Mouse (Mus musculus) E14TG2a.4 (cell line): Measurements from ENCODE around the gene Tescl.

Source experiments
- H3K27me3 ChIP-seq: 2 replicates; pipeline ENCODE4 v1.6.1; 2014; ENCODE audit warnings: low read length, control low read depth; ENCODE audit not compliant: insufficient read depth
- H3K36me3 ChIP-seq: 2 replicates; pipeline ENCODE4 v1.6.1; 2014; ENCODE audit warnings: low read length, control low read depth; ENCODE audit not compliant: insufficient read depth
- H3K4me1 ChIP-seq: replicated peaks from 2 replicates; pipeline ENCODE4 v1.6.1; 2014; ENCODE audit warnings: low read depth, low read length, control low read depth
- H3K4me3 ChIP-seq: replicated peaks from 2 replicates; pipeline ENCODE4 v1.5.1; 2014; ENCODE audit warnings: mild to moderate bottlenecking, low read length
- H3K9me3 ChIP-seq: 2 replicates; pipeline ENCODE4 v1.6.1; 2014; ENCODE audit warnings: low read length, control low read depth
- CTCF ChIP-seq: conservative IDR thresholded peaks from 2 replicates; pipeline ENCODE4 v1.5.1; 2014; ENCODE audit warnings: low read length
- NANOG ChIP-seq: IDR thresholded peaks from 2 replicates; pipeline ENCODE4 v1.6.1; 2014; ENCODE audit warnings: borderline replicate concordance, low read length, mixed read lengths
- POU5F1 ChIP-seq: IDR thresholded peaks from 2 replicates; pipeline ENCODE4 v1.6.1; 2014; ENCODE audit warnings: low read length, borderline replicate concordance

Gene Tescl

GRCm38 (mm10) chr7:24372786-24373185, 39.0 kb upstream of the Tescl start:
- H3K4me1 ChIP-seq, result peaks cover 47% of the 10 kb centered on the region
- H3K9me3 ChIP-seq, result no peaks in the 10 kb centered on the region
- H3K27me3 ChIP-seq, result peaks cover 54% of the 10 kb centered on the region
- TF ChIP-seq POU5F1 (no peak), NANOG (no peak), CTCF (no peak)
- H3K36me3 ChIP-seq, result no peaks in the 10 kb centered on the region
- no peak overlapping the region for H3K4me3 ChIP-seq

- Histone ChIP-seq H3K4me1 (peaks cover 43% of the 10 kb centered on the region), H3K36me3 (no peaks in the 10 kb centered on the region), H3K9me3 (no peaks in the 10 kb centered on the region), H3K27me3 (peaks cover 50% of the 10 kb centered on the region), H3K4me3 (no peak overlapping the region)
- no peak for TF ChIP-seq POU5F1
- TF ChIP-seq NANOG, result no peak
- TF ChIP-seq CTCF, result no peak
These were observed 38.6 kb upstream of the Tescl start for GRCm38 (mm10) chr7:24372300-24372699.

DNA sequence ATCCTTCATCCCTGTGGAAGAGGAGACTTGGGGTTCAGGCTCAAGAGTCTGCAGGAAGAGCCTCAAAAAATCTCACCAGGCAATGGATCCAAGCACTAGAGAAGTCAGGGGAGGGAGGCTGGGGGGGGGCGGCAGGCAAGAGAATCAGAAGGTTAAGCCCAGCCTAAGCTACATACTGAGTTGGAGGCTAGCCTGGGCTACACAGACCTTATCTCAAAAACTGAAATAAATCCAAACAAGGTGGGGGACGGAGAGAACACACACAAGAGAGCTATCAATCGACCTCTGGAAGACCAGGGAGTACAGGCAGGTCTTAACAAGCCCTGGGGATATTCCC, 38.0 kb upstream of the Tescl start:
- Histone ChIP-seq H3K9me3 (no peaks in the 10 kb centered on the region), H3K36me3 (no peaks in the 10 kb centered on the region), H3K4me1 (peaks cover 40% of the 10 kb centered on the region), H3K4me3 (no peak overlapping the region), H3K27me3 (peaks cover 46% of the 10 kb centered on the region)
- TF ChIP-seq NANOG (no peak), POU5F1 (no peak)

- H3K36me3 ChIP-seq, result no peaks in the 10 kb centered on the region
- peaks cover 37% of the 10 kb centered on the region for H3K4me1 ChIP-seq
- TF ChIP-seq NANOG (no peak), CTCF (no peak), POU5F1 (no peak)
- H3K27me3 ChIP-seq, result peaks cover 46% of the 10 kb centered on the region
- no peak overlapping the region for H3K4me3 ChIP-seq
- no peaks in the 10 kb centered on the region for H3K9me3 ChIP-seq
These were observed 37.5 kb upstream of the Tescl start for GRCm38 (mm10) chr7:24371012-24371808.

DNA sequence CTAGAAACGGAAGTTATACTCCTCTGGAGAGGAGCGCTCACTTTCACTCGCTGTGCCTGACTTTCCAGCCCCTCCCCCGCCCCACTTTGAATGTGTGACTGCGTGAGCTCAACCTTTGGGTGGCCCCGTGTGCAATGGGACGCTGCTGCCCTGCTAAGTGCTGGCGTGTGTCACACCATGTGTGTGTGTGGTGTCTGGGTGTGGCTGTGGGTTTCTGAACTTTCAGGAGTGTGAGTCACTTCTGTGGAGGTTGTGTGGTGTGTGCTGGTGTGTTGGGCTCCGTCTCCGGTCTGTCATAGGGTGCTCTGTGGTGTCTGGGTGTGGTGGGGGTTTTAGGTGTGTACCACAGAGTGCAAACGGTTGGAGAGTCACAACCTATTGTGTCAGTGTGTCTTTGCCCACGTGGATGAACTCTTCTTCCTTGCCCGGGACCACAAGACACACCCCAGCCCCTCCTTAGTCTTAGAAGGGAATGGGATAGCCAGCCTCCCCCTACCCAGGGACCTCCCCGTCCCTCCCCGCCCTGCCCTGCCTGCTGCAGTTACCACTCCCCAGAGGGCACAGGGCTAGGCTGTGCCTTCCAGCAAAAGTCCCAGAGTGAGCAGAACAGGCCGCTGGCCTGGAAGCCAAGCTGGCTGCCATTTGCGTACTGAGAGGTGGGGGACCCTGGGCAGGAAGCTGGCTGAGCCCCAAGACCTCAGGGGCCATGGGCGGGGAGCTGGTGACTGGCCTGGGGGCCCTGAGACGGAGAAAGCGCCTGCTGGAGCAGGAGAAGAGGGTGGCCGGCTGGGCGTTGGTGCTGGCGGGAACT, 36.2 kb upstream of the Tescl start, which contains the start of gene Kcnn4:
Kcnn4 (plus strand) TSS at position 533 of the 811 bp plus-strand sequence.
- TF ChIP-seq NANOG (no peak), CTCF (no peak), POU5F1 (no peak)
- no peaks in the 10 kb centered on the region for H3K9me3 ChIP-seq
- H3K4me1 ChIP-seq, result peaks cover 42% of the 10 kb centered on the region
- H3K36me3 ChIP-seq, result no peaks in the 10 kb centered on the region
- H3K4me3 ChIP-seq, result peak within 1 kb of the TSS; percentile 74
- H3K27me3 ChIP-seq, result peaks cover 57% of the 10 kb centered on the region

GRCm38 (mm10) chr7:24368946-24369345, 35.2 kb upstream of the Tescl start:
- no peaks in the 10 kb centered on the region for H3K9me3 ChIP-seq
- H3K27me3 ChIP-seq, result peaks cover 54% of the 10 kb centered on the region
- H3K36me3 ChIP-seq, result no peaks in the 10 kb centered on the region
- no peak overlapping the region for H3K4me3 ChIP-seq
- H3K4me1 ChIP-seq, result peaks cover 40% of the 10 kb centered on the region
- TF ChIP-seq NANOG, result no peak
- TF ChIP-seq CTCF, result no peak
- no peak for TF ChIP-seq POU5F1

DNA sequence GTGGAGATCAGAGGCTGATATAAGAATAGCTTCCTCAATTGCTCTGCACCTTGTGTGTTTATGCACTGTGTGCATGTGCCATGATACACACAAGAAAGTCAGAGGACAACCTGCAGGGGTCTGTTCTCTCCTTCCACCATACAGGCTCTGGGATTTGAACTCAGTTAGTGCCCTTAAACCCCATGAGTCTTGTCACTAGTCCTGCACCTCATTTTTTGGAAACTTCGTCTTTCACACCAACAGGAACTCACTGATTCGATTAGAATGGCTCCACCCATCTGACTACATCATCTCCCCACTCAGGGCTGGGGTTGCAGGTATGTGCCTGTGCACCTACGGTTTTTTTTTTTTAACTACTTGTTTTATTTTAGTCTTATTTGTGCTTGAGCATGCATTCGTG, 34.5 kb upstream of the Tescl start:
- no peaks in the 10 kb centered on the region for H3K36me3 ChIP-seq
- peaks cover 59% of the 10 kb centered on the region for H3K27me3 ChIP-seq
- H3K4me3 ChIP-seq, result no peak overlapping the region
- TF ChIP-seq CTCF (no peak), POU5F1 (no peak), NANOG (no peak)
- H3K9me3 ChIP-seq, result no peaks in the 10 kb centered on the region
- H3K4me1 ChIP-seq, result peaks cover 33% of the 10 kb centered on the region

GRCm38 (mm10) chr7:24366716-24367632, 33.2 kb upstream of the Tescl start:
- H3K27me3 ChIP-seq, result peaks cover 51% of the 10 kb centered on the region
- TF ChIP-seq NANOG (no peak), POU5F1 (no peak), CTCF (no peak)

More at GRCm38 (mm10) chr7:24366716-24367632, 33.2 kb upstream of the Tescl start:
- Histone ChIP-seq H3K36me3 (no peaks in the 10 kb centered on the region), H3K9me3 (no peaks in the 10 kb centered on the region), H3K4me1 (peaks cover 25% of the 10 kb centered on the region), H3K4me3 (no peak overlapping the region)
